Mouse (Mus musculus): ENCODE data around the gene Myo7a. TPM values are rescaled to one million over a fixed set of nuclear protein-coding genes. Genes with fewer than 3 reads are reported as not detected.

Gene Myo7a
- polyA plus RNA-seq, 1 experiment: 0.01 TPM

- Histone ChIP-seq H3K9me3 (ENCODE audit: control insufficient read depth, low read length) (no peaks in the 10 kb centered on the region), H3K36me3 (ENCODE audit: control insufficient read depth) (peaks cover 85% of the 10 kb centered on the region), H3K4me3 (replicated peaks) (no peak overlapping the region), H3K27me3 (ENCODE audit: control insufficient read depth) (no peaks in the 10 kb centered on the region), H3K4me1 (ENCODE audit: control insufficient read depth) (no peaks in the 10 kb centered on the region)
- no peak for TF ChIP-seq TAL1 (IDR thresholded peaks at IDR 0.05; ENCODE audit: low read length)
- TF ChIP-seq GATA1 (IDR thresholded peaks at IDR 0.05; ENCODE audit: low read length): no peak
Measured at GRCm38 (mm10) chr7:98131751-98132150, 12.4 kb upstream of the Myo7a start.

- H3K4me3 ChIP-seq (replicated peaks): no peak overlapping the region
- H3K36me3 ChIP-seq (ENCODE audit: control insufficient read depth): peaks cover 87% of the 10 kb centered on the region
- no peaks in the 10 kb centered on the region for H3K9me3 ChIP-seq (ENCODE audit: control insufficient read depth, low read length)
- TF ChIP-seq GATA1 (IDR thresholded peaks at IDR 0.05; ENCODE audit: low read length) (no peak), TAL1 (IDR thresholded peaks at IDR 0.05; ENCODE audit: low read length) (no peak)
- H3K4me1 ChIP-seq (ENCODE audit: control insufficient read depth): peaks cover 3% of the 10 kb centered on the region
- H3K27me3 ChIP-seq (ENCODE audit: control insufficient read depth): no peaks in the 10 kb centered on the region
Measured at GRCm38 (mm10) chr7:98125473-98125872, 6.1 kb upstream of the Myo7a start.

GRCm38 (mm10) chr7:98124701-98125100 is 5.4 kb upstream of the Myo7a start:
- no peaks in the 10 kb centered on the region for H3K27me3 ChIP-seq (ENCODE audit: control insufficient read depth)
- no peak overlapping the region for H3K4me3 ChIP-seq (replicated peaks)
- H3K36me3 ChIP-seq (ENCODE audit: control insufficient read depth): peaks cover 79% of the 10 kb centered on the region
- no peaks in the 10 kb centered on the region for H3K9me3 ChIP-seq (ENCODE audit: control insufficient read depth, low read length)
- H3K4me1 ChIP-seq (ENCODE audit: control insufficient read depth): peaks cover 6% of the 10 kb centered on the region
- TF ChIP-seq TAL1 (IDR thresholded peaks at IDR 0.05; ENCODE audit: low read length) (no peak), GATA1 (IDR thresholded peaks at IDR 0.05; ENCODE audit: low read length) (no peak)

- Histone ChIP-seq H3K36me3 (ENCODE audit: control insufficient read depth) (peaks cover 49% of the 10 kb centered on the region), H3K4me1 (ENCODE audit: control insufficient read depth) (peaks cover 10% of the 10 kb centered on the region), H3K27me3 (ENCODE audit: control insufficient read depth) (no peaks in the 10 kb centered on the region; the same call in 1 of the 2 replicates), H3K9me3 (ENCODE audit: control insufficient read depth, low read length) (no peaks in the 10 kb centered on the region), H3K4me3 (replicated peaks) (no peak overlapping the region)
- TF ChIP-seq GATA1 (IDR thresholded peaks at IDR 0.05; ENCODE audit: low read length) (no peak), TAL1 (IDR thresholded peaks at IDR 0.05; ENCODE audit: low read length) (no peak)
Measured at GRCm38 (mm10) chr7:98121673-98122072, 2.3 kb upstream of the Myo7a start.

GRCm38 (mm10) chr7:98121241-98121640 is 1.9 kb upstream of the Myo7a start:
- peaks cover 10% of the 10 kb centered on the region for H3K4me1 ChIP-seq (ENCODE audit: control insufficient read depth)
- no peaks in the 10 kb centered on the region; the same call in 1 of the 2 replicates for H3K27me3 ChIP-seq (ENCODE audit: control insufficient read depth)
- no peaks in the 10 kb centered on the region for H3K9me3 ChIP-seq (ENCODE audit: control insufficient read depth, low read length)
- no peak overlapping the region for H3K4me3 ChIP-seq (replicated peaks)
- peaks cover 44% of the 10 kb centered on the region for H3K36me3 ChIP-seq (ENCODE audit: control insufficient read depth)
- TF ChIP-seq GATA1 (IDR thresholded peaks at IDR 0.05; ENCODE audit: low read length): no peak
- no peak for TF ChIP-seq TAL1 (IDR thresholded peaks at IDR 0.05; ENCODE audit: low read length)

GRCm38 (mm10) chr7:98120325-98120724 is 1.0 kb upstream of the Myo7a start:
- no peaks in the 10 kb centered on the region; the same call in 1 of the 2 replicates for H3K27me3 ChIP-seq (ENCODE audit: control insufficient read depth)
- peak overlapping the region; percentile 38 for H3K4me3 ChIP-seq (replicated peaks)
- peaks cover 35% of the 10 kb centered on the region for H3K36me3 ChIP-seq (ENCODE audit: control insufficient read depth)
- peaks cover 10% of the 10 kb centered on the region for H3K4me1 ChIP-seq (ENCODE audit: control insufficient read depth)
- TF ChIP-seq GATA1 (IDR thresholded peaks at IDR 0.05; ENCODE audit: low read length) (no peak), TAL1 (IDR thresholded peaks at IDR 0.05; ENCODE audit: low read length) (no peak)
- no peaks in the 10 kb centered on the region for H3K9me3 ChIP-seq (ENCODE audit: control insufficient read depth, low read length)

- no peak for TF ChIP-seq GATA1 (IDR thresholded peaks at IDR 0.05; ENCODE audit: low read length)
- TF ChIP-seq TAL1 (IDR thresholded peaks at IDR 0.05; ENCODE audit: low read length): no peak
- Histone ChIP-seq H3K4me3 (replicated peaks) (no peak overlapping the region), H3K4me1 (ENCODE audit: control insufficient read depth) (peaks cover 10% of the 10 kb centered on the region)
Measured at GRCm38 (mm10) chr7:98119961-98120232, 573 bp upstream of the Myo7a start.

GRCm38 (mm10) chr7:98117012-98117660 is 2.2 kb downstream of the Myo7a start:
- H3K36me3 ChIP-seq (ENCODE audit: control insufficient read depth): peaks cover 5% of the 10 kb centered on the region
- H3K4me1 ChIP-seq (ENCODE audit: control insufficient read depth): peaks cover 10% of the 10 kb centered on the region
- H3K9me3 ChIP-seq (ENCODE audit: control insufficient read depth, low read length): no peaks in the 10 kb centered on the region
- no peak for TF ChIP-seq GATA1 (IDR thresholded peaks at IDR 0.05; ENCODE audit: low read length)
- TF ChIP-seq TAL1 (IDR thresholded peaks at IDR 0.05; ENCODE audit: low read length): no peak
- peaks cover 9% of the 10 kb centered on the region for H3K27me3 ChIP-seq (ENCODE audit: control insufficient read depth)
- no peak overlapping the region for H3K4me3 ChIP-seq (replicated peaks)

More at GRCm38 (mm10) chr7:98119961-98120232, 573 bp upstream of the Myo7a start:
- peaks cover 31% of the 10 kb centered on the region for H3K36me3 ChIP-seq (ENCODE audit: control insufficient read depth)
- no peaks in the 10 kb centered on the region for H3K9me3 ChIP-seq (ENCODE audit: control insufficient read depth, low read length)
- no peaks in the 10 kb centered on the region; the same call in 1 of the 2 replicates for H3K27me3 ChIP-seq (ENCODE audit: control insufficient read depth)

GRCm38 (mm10) chr7:98114656-98115055 is 4.7 kb downstream of the Myo7a start:
- Histone ChIP-seq H3K27me3 (ENCODE audit: control insufficient read depth) (peaks cover 33% of the 10 kb centered on the region), H3K4me3 (replicated peaks) (no peak overlapping the region), H3K4me1 (ENCODE audit: control insufficient read depth) (peaks cover 3% of the 10 kb centered on the region; the same call in 1 of the 2 replicates), H3K36me3 (ENCODE audit: control insufficient read depth) (no peaks in the 10 kb centered on the region), H3K9me3 (ENCODE audit: control insufficient read depth, low read length) (no peaks in the 10 kb centered on the region)
- no peak for TF ChIP-seq TAL1 (IDR thresholded peaks at IDR 0.05; ENCODE audit: low read length)
- TF ChIP-seq GATA1 (IDR thresholded peaks at IDR 0.05; ENCODE audit: low read length): no peak

- H3K27me3 ChIP-seq (ENCODE audit: control insufficient read depth): peaks cover 33% of the 10 kb centered on the region
- H3K9me3 ChIP-seq (ENCODE audit: control insufficient read depth, low read length): no peaks in the 10 kb centered on the region
- H3K4me3 ChIP-seq (replicated peaks): no peak overlapping the region
- H3K4me1 ChIP-seq (ENCODE audit: control insufficient read depth): no peaks in the 10 kb centered on the region; the same call in 1 of the 2 replicates
- no peak for TF ChIP-seq GATA1 (IDR thresholded peaks at IDR 0.05; ENCODE audit: low read length)
- TF ChIP-seq TAL1 (IDR thresholded peaks at IDR 0.05; ENCODE audit: low read length): no peak
- H3K36me3 ChIP-seq (ENCODE audit: control insufficient read depth): no peaks in the 10 kb centered on the region
Measured at GRCm38 (mm10) chr7:98111233-98111632, 8.1 kb downstream of the Myo7a start.

Measured in erythroblast, embryonic 14.5 days (primary cell).